Mouse (Mus musculus) left cerebral cortex, adult 18-20 months (tissue): ENCODE measurements around the gene Acad9. TPM values are rescaled to one million over a fixed set of nuclear protein-coding genes. Genes with fewer than 3 reads are reported as not detected.
"Not testable (repeated sequence)": the region's sequence is repeated elsewhere in the genome, so short reads cannot be mapped to it uniquely, and the experiment has no call there.

Experiments used
- DNase-seq, 2 experiments: peaks; one replicate each; pipeline ENCODE4 v3.0.0; 2021 to 2022; ENCODE audit warnings: low spot score in 2 of 2, mixed read lengths in 1 of 2
- total RNA-seq, 2 experiments: library from RNA; stranded (reverse); gene quantifications; 2 replicates each; pipeline ENCODE4 v1.2.3; 2021

Acad9 gene
- total RNA-seq, 2 experiments from 2014 or later, result 40.2 to 41.3 TPM

DNA sequence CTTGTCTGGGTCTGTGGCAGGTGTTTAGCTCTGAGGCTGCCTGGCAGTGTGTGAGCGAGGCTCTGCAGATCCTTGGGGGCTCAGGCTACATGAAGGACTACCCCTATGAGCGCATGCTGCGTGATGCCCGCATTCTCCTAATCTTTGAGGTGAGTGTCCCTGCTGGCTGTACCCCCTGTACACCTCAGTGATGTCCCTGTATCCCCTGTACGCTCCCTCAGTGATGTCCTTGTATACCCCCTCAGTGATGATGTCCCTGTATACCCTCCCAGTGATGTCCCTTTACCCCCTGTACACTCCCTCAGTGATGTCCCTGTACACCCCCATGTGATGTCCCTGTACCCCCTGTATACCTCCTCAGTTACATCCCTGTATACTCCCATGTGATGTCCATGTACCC is 19.6 kb downstream of the Acad9 start:
- DNase-seq, result no peak

DNA sequence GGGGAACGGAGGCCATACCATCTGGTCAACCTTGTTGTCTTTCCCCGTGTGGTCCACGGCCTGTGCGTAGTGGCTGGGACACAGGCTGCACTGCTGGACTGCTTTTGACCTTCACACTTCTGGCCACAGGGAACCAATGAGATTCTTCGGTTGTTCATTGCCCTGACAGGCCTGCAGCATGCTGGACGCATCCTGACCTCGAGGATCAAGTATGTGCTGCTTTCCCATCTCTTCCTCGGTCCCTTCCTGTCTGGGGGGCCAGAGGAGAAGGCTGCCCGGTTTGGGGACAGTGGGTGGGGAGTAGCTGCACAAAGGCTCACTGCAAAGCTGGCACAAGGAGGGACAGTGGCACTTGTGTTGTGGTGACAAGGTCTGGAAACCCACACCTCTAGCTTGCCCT is 21.8 kb downstream of the Acad9 start:
- no peak for DNase-seq

DNA sequence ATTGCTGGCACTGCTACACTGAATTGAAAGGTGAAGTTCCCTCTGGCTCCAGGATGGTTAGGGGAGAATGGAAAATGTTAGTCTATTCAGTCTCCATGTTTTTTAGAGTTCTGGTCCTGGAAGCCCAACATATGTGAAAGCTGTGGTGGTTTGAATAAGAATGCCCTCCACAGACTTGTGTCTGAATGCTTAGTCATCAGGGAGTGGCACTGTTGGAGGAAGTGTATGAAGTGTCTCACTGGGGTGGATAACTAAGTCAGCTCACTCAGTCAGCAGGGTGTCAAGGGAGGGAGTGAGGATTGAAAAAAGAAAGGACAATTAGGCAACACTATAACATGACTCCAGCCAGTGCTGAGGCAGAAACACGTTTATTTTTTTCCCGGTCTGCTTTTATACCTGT is 29.6 kb downstream of the Acad9 start:
- no peak for DNase-seq

- DNase-seq, result no peak
These were observed 50.3 kb downstream of the Acad9 start for GRCm38 (mm10) chr3:36116076-36116475.

GRCm38 (mm10) chr3:36119684-36120548 is 54.1 kb downstream of the Acad9 start:
- DNase-seq, result no peak

DNA sequence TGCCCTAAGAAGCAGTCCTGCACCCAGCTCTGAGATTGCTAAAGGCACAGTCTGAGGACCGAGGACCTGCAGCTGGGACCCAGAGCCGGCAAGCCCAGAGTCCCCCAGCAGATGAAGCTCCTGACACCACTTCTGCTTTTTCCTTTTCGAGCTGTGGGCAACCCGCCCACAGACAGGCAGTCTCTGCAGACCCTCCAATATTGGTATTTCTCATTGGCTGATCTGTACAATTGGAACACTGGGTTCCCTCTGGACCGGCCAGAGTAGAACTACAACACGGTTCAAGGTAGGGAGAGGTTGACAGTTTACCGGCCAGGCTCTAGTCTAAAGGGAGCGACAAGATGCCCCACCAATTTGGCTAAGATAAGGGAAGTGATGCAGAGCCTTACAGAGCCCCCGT is 60.4 kb downstream of the Acad9 start:
- not testable (repeated sequence) for DNase-seq

- DNase-seq, result no peak
These were observed 70.4 kb downstream of the Acad9 start for GRCm38 (mm10) chr3:36136152-36136551.

DNA sequence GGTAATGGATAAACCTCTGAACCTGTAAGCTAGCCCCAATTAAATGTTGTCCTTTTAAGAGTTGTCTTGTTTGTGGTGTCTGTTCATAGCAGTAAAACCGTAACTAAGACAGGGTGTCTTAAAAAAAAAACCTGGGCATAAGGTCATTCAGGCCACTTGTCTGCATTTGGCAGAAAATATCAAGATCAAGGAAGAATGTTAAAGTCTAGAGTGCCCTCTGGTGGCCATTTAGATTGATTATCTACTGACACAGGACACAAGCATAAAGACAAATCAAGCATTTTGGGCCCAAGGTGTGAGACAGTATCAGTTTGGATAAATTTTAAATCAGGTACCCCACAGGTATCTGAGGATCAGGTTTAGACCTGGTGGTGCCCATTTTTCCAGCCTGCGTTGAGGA is 71.8 kb downstream of the Acad9 start:
- DNase-seq, result no peak

GRCm38 (mm10) chr3:36138171-36138660 is 72.4 kb downstream of the Acad9 start:
- DNase-seq, result no peak

DNA sequence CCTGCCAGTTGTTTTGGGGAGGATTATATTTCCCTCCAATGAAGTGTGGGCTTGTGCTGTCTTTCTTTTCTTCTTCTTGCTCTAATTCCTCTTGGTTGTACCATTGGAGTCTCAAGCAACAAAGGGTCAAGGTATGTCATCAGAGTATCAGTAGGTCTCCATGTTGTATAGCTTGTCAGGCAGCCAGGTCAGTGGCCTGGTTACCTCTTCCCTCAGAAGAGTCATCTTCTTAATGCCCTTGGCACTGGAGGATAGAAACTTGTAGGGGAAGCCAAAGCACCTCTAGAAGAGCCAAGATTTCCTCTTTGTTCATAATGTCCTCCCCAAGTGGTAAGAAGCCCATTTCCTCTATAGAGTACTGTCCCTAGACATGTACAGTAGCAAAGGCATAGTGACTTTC is 73.2 kb downstream of the Acad9 start:
- DNase-seq, result no peak

Other genes starting within 250 kb of the Acad9 start
- 10 to 100 TPM; 71.7 to 75.0 TPM for gene Dcun1d1, start 128.5 kb upstream of the Acad9 start, total RNA-seq
- gene Mccc1, start 65.3 kb upstream of the Acad9 start, total RNA-seq, result 10 to 100 TPM; 30.8 to 33.3 TPM
- gene Ccdc144b, start 12.4 kb upstream of the Acad9 start, total RNA-seq, result not detected
- 10 to 100 TPM; 19.5 to 20.7 TPM for gene D3Ertd254e, start 85.0 kb downstream of the Acad9 start, total RNA-seq
- gene Qrfpr, start 156.3 kb downstream of the Acad9 start, total RNA-seq, result 1 to 10 TPM; 4.7 to 5.5 TPM